Mouse (Mus musculus) forebrain, embryonic 13.5 days (tissue): Measurements from ENCODE around the gene Sgpp1. TPM values are rescaled to one million over a fixed set of nuclear protein-coding genes. Genes with fewer than 3 reads are reported as not detected.

ENCODE experiments used
- ATAC-seq: fragments of 200-750 bp; cut with Nextera tagmentation; 2 replicates; pipeline ENCODE4 v1.8.0; 2017
- H3K27ac ChIP-seq: fragments of 300-500 bp; sonication (generic); 2 replicates; pipeline ENCODE4 v1.5.1; 2015; ENCODE audit warnings: inconsistent platforms, mild to moderate bottlenecking, moderate library complexity
- H3K27me3 ChIP-seq: fragments of 300-500 bp; sonication (generic); 2 replicates; pipeline ENCODE4 v1.6.1; 2015; ENCODE audit warnings: mild to moderate bottlenecking, inconsistent platforms
- H3K36me3 ChIP-seq: fragments of 300-500 bp; sonication (generic); 2 replicates; pipeline ENCODE4 v1.6.1; 2015; ENCODE audit warnings: mild to moderate bottlenecking, inconsistent platforms; ENCODE audit not compliant: poor library complexity, severe bottlenecking
- H3K4me1 ChIP-seq: fragments of 300-500 bp; sonication (generic); 2 replicates; pipeline ENCODE4 v1.6.1; 2015; ENCODE audit warnings: inconsistent platforms
- H3K4me2 ChIP-seq: fragments of 300-500 bp; sonication (generic); 2 replicates; pipeline ENCODE4 v1.6.1; 2015; ENCODE audit warnings: inconsistent platforms, mild to moderate bottlenecking, moderate library complexity
- H3K4me3 ChIP-seq: fragments of 300-500 bp; sonication (generic); 2 replicates; pipeline ENCODE4 v1.5.1; 2015; ENCODE audit warnings: mild to moderate bottlenecking, inconsistent platforms
- H3K9ac ChIP-seq: fragments of 300-500 bp; sonication (generic); 2 replicates; pipeline ENCODE4 v1.6.1; 2015; ENCODE audit warnings: mild to moderate bottlenecking, inconsistent platforms
- H3K9me3 ChIP-seq: fragments of 300-500 bp; sonication (generic); replicated peaks from 2 replicates; pipeline ENCODE4 v1.6.1; 2016; ENCODE audit warnings: inconsistent platforms
- WGBS: fragments of 180-500 bp; shearing (Covaris S2); methylation state at CpG from one replicate; pipeline ENCODE4 v1.1.7; 2015; 5-methylcytosine and 5-hydroxymethylcytosine counted together
- polyA plus RNA-seq: library from polyadenylated mRNA; unstranded; fragments of >200 nt; fragmentation: Nextera tagmentation; extraction: Ambion mirVana; gene quantifications from 2 replicates; pipeline ENCODE4 v1.2.1, GENCODE M21; 2015

The Sgpp1 gene
- polyA plus RNA-seq = 9.3 and 10.1 TPM in 2 replicates

DNA sequence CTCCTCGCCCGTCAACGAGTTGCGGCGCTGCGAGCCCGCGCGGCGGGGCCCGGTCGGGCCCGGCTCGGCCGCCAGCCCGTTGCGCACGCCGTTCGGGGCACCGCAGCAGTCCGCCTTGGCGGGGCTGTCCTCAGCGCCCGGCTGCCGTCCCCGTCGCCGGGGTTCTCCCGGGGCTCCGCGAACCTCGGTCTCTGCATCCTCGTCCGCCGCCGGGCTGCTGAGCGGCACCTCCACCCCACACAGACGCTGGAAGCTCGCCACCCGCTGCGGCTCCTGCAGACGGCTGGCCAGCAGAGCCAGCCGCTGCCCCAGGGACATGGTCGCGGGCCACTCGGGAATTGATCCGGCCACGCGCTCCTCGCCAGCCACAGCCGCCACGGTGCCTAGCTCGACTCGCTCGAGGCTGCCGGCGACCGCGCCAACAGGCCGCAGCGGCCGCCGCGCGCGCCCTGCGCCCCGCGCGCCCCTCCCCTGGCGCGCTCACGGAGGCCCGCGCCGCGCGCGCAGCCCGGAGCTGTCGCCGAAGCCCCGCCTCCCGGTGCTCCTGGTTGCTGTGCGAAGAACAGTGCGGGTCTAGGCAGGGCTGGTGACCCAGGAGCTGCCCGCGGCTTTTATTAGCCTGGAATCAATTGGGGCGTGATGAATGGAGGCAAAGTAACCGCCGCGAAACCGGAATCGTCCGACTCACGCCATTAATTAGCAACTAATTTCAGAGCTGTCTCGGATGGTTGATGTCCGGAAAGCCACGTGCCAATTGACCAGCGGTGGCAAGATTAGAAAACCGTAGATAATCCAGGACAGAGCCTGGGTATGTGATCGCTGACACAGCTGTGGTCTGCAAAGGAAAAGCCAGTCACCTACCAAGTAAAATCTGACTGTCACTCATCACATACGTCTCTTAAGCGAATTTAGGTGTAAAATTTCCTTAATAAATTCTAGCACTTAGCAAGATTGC lies at the start of gene Sgpp1:
Sgpp1 (minus strand) TSS at position 484 of the 955 bp plus-strand sequence.
- Histone ChIP-seq H3K4me1 (peaks cover 20% of the 10 kb centered on the region), H3K4me2 (peak within 1 kb of the TSS; percentile 99), H3K27me3 (0 out of 2 replicates have a peak, but pooled peaks cover 3% of the 10 kb centered on the region), H3K27ac (peak within 1 kb of the TSS; percentile 63), H3K4me3 (peak within 1 kb of the TSS; percentile 86), H3K9ac (peak within 1 kb of the TSS; percentile 95), H3K9me3 (no peaks in the 10 kb centered on the region), H3K36me3 (no peaks in the 10 kb centered on the region)
- under 1% methylated on average over 92 of the region's 105 CpGs for WGBS
- peak; percentile 95 for ATAC-seq

DNA sequence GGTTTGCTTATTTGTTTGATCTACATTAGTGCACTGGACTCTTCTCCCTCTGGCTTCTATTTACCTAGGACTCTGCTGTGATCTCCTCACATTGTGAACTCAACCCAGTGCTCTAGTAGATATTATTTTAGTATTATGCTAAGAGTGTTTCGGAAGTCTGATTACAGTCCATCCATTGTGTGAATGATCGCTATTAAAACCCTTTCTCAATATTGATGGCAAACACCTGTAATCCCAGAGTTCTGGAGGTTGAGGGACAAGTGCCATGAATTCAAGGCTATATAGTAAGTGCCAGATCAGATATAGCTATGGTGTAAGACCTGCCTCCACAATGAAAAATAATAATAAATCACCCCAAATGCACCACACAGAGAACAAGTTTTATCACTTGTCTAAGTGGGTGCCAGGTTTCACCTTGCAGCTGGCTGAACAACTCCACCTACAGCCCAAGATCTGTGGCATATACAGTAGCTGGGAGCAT lies 48.8 kb upstream of the Sgpp1 start:
- ATAC-seq = no peak

DNA sequence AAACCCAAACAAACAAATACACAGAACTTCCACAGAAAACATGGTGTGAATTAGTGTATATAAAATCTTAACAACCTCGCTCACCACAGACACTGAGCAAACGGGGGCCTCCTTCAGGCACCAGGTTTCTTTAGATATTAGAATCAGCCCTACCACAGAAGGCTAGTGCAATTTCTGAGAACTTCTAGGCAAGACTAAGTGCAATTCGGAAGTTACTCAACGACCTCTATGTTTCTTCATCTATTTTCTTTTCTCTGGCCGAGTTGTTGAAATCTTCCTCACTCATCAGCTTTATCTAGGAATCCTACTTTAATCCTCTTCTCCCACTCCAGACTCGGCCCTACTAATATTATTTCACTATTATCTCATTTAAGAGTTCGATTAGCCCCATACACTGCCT lies 46.5 kb upstream of the Sgpp1 start:
- WGBS = 90% methylated on average over 7 of the region's 7 CpGs
- ATAC-seq = no peak
- H3K4me2 ChIP-seq = no peak overlapping the region
- no peaks in the 10 kb centered on the region for H3K36me3 ChIP-seq
- H3K9me3 ChIP-seq = no peaks in the 10 kb centered on the region; the same call in 1 of the 2 replicates
- no peak overlapping the region for H3K27ac ChIP-seq
- H3K27me3 ChIP-seq = no peaks in the 10 kb centered on the region
- H3K4me1 ChIP-seq = no peaks in the 10 kb centered on the region
- H3K4me3 ChIP-seq = no peak overlapping the region
- H3K9ac ChIP-seq = no peak overlapping the region

More for the DNA sequence above, 48.8 kb upstream of the Sgpp1 start:
- Histone ChIP-seq H3K4me1 (no peaks in the 10 kb centered on the region), H3K9ac (no peak overlapping the region), H3K9me3 (no peaks in the 10 kb centered on the region; the same call in 1 of the 2 replicates), H3K4me2 (no peak overlapping the region), H3K36me3 (no peaks in the 10 kb centered on the region), H3K4me3 (no peak overlapping the region), H3K27me3 (no peaks in the 10 kb centered on the region), H3K27ac (no peak overlapping the region)
- WGBS = 87% methylated on average over 2 of the region's 2 CpGs

DNA sequence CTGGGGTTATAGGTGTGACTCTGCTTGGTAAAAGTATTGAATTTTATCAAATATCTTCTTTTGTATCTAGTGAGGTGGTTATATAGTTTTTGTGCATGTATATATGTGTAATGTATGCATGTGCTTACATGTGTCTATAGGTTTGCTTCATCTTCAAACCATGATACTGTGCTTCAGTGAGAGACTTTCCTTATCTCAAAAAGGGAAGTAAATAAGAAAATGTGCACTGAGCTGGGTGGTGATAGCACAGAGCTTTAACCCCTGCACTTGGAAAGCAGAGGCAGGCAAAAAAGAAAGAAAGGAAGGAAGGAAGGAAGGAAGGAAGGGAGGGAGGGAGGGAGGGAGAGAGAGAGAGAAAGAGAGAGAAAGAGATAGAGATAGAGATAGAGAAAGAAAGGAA lies 45.9 kb upstream of the Sgpp1 start:
- no peaks in the 10 kb centered on the region for H3K36me3 ChIP-seq
- H3K27ac ChIP-seq = no peak overlapping the region
- no peaks in the 10 kb centered on the region; the same call in 1 of the 2 replicates for H3K9me3 ChIP-seq
- no peaks in the 10 kb centered on the region for H3K4me1 ChIP-seq
- H3K9ac ChIP-seq = no peak overlapping the region
- no peak for ATAC-seq
- no peaks in the 10 kb centered on the region for H3K27me3 ChIP-seq
- H3K4me2 ChIP-seq = no peak overlapping the region
- H3K4me3 ChIP-seq = no peak overlapping the region

DNA sequence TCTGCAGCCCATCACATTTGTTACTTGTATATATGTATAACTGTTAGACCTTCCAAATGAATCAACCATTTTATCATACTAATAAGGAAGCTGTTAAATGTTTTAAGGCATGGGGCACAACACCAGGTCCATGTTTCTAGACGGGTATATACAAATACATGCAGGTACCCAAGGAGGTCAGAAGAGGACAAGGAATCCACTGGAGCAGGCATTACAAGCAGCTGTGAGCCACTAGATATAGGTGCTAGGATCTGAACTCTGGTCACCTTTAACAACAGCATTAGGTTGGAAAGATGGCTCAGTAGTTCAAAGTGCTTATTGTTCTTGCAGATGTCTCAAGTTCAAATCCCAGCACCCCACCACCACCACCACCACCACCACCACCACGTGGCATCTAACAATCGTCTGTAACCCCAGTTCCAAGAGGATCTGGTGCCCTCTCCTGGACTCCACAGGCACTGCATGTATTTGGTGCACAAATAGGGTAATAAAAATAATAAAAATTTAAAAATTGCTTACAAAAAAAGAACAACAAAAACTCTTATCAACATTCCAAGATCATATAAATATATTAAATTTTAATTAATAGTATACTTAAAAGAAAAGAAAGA lies 37.0 kb upstream of the Sgpp1 start:
- Histone ChIP-seq H3K9ac (no peak overlapping the region), H3K4me3 (no peak overlapping the region), H3K27me3 (no peaks in the 10 kb centered on the region), H3K9me3 (no peaks in the 10 kb centered on the region), H3K27ac (no peak overlapping the region), H3K36me3 (no peaks in the 10 kb centered on the region), H3K4me2 (no peak overlapping the region), H3K4me1 (no peaks in the 10 kb centered on the region)
- ATAC-seq = no peak
- 31% methylated on average over 3 of the region's 3 CpGs for WGBS

DNA sequence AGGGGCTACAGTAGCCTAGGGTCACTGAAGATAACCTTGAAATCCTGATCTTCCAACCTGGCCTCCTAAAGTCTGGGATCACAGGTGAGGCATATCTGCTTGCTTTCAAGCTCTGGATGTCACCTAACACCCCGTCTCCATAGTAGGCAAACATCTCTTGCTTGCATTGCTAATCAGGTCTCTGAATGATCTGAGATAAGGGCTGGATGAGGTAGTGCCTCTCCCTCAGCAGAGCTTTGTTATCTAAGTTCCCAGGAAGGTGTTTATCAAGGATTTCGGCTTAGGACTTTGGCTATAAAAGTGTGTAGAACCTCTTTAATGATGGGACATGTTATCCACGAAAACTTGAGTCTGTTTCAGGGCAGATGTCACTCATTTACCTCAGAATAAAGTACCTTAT lies 35.9 kb upstream of the Sgpp1 start:
- Histone ChIP-seq H3K9ac (no peak overlapping the region), H3K4me3 (no peak overlapping the region), H3K36me3 (no peaks in the 10 kb centered on the region), H3K9me3 (no peaks in the 10 kb centered on the region), H3K4me2 (no peak overlapping the region), H3K27me3 (no peaks in the 10 kb centered on the region), H3K4me1 (no peaks in the 10 kb centered on the region), H3K27ac (no peak overlapping the region)
- WGBS = 75% methylated on average over 3 of the region's 3 CpGs
- no peak for ATAC-seq

DNA sequence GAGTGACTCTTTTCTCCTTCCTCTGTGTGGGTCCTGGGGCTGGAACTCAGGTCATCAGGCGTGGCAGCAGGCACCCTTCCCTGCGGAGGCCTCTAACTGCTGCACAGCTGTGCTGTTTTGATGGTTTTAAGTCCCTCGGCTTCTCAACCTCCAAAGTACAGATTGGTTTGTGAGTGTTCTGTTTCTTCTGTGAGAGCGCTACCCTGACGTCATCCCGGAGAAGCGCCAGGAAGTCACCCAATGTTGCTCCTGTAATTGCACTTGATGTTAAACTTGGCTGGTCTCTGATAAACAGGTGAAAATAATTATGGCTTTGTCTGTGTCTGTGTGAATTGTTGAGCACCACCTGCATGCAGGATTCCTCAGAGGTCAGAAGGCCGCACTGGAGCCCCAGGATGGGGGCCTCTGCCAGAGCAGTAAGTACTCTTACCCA lies 31.4 kb upstream of the Sgpp1 start:
- Histone ChIP-seq H3K27ac (no peak overlapping the region), H3K4me2 (no peak overlapping the region), H3K27me3 (no peaks in the 10 kb centered on the region), H3K9ac (no peak overlapping the region), H3K4me1 (no peaks in the 10 kb centered on the region), H3K4me3 (no peak overlapping the region), H3K9me3 (no peaks in the 10 kb centered on the region), H3K36me3 (no peaks in the 10 kb centered on the region)
- WGBS = 77% methylated on average over 8 of the region's 8 CpGs
- ATAC-seq = no peak

DNA sequence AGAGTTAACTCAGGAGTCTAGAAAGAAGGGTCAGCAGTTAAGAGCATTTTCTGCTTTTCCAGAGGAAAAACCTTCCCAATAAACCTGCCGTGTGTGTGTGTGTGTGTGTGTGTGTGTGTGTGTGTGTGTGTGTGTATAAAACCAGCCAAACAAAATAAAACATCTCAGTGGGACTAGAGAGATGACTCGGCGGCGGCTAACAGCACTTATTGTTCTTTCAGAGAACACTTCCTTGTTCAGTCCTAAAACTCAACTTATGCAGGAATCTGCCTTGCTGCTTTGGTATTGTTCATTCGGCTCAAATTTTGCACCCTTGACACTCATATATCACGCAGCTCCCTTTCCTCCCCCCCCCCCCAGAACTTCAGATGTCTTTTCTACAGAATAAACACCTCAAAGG lies 30.9 kb upstream of the Sgpp1 start:
- Histone ChIP-seq H3K9ac (no peak overlapping the region), H3K4me3 (no peak overlapping the region), H3K4me1 (no peaks in the 10 kb centered on the region), H3K27me3 (no peaks in the 10 kb centered on the region), H3K27ac (no peak overlapping the region), H3K9me3 (no peaks in the 10 kb centered on the region), H3K4me2 (no peak overlapping the region), H3K36me3 (no peaks in the 10 kb centered on the region)
- 58% methylated on average over 6 of the region's 6 CpGs for WGBS
- no peak for ATAC-seq

DNA sequence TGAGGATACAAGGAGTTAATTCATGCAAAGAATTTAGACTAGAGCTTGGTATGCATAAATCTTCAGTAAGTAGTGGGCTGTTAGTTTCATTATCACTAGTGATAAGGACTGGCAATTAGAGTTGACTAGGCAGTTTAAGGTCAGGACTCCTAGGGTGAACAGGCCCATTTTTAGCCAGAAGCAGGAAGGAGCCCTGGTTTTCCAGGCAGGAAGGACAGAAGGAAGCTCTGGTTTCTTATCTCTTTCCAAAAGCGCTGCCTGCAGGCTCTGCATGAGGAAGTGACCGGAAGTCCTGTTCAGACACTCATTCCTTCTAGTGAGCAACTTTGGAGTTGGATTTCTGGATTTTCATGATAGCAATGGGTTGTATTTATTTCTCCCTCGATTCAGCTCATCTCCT lies 30.2 kb upstream of the Sgpp1 start:
- no peaks in the 10 kb centered on the region for H3K4me1 ChIP-seq
- ATAC-seq = no peak
- no peaks in the 10 kb centered on the region for H3K27me3 ChIP-seq
- no peaks in the 10 kb centered on the region for H3K9me3 ChIP-seq
- H3K4me3 ChIP-seq = no peak overlapping the region
- H3K27ac ChIP-seq = no peak overlapping the region
- H3K36me3 ChIP-seq = no peaks in the 10 kb centered on the region
- H3K4me2 ChIP-seq = no peak overlapping the region
- 88% methylated on average over 3 of the region's 3 CpGs for WGBS
- H3K9ac ChIP-seq = no peak overlapping the region

DNA sequence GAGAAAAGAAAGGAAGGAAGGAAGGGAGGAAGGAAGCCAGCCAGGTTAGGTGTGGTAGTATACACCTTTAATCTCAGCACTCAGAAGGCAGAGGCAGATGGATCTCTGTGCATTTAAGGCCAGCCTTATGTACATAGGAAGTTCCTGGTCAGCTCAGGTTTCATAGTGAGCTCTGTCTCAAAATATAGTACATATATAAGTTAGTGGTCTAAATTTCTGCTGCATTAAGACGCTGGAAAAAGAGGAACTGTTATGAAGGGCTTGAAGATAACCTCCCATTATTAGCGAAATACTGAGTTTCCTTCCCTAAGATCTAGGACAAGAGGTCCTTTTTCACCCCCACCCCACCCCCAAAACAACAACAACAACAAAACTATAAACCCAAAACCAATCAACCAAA lies 20.9 kb upstream of the Sgpp1 start:
- Histone ChIP-seq H3K27ac (no peak overlapping the region), H3K9me3 (no peaks in the 10 kb centered on the region), H3K9ac (no peak overlapping the region), H3K27me3 (no peaks in the 10 kb centered on the region), H3K36me3 (no peaks in the 10 kb centered on the region), H3K4me2 (no peak overlapping the region), H3K4me1 (no peaks in the 10 kb centered on the region), H3K4me3 (no peak overlapping the region)
- 84% methylated on average over 2 of the region's 2 CpGs for WGBS
- ATAC-seq = no peak

DNA sequence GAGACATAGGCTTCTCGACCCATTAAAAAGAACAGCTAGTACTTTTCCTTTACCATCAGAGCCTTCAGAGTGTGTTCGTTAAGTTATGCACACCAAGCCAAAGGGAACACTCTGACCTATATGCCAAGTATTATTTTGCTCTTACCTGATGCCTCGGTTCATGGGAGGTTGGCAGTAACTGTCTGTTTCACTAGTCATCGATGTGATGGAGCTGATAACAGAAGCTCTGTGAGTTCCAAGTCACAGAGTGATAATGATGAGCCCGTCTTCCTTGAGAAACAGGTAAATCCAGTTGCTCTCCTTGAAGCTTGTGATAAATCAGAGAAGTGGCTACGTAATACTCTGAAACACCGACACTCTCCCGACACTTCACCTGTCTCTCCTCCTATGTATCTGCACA lies 18.2 kb upstream of the Sgpp1 start:
- Histone ChIP-seq H3K4me1 (no peaks in the 10 kb centered on the region), H3K9ac (no peak overlapping the region), H3K9me3 (no peaks in the 10 kb centered on the region), H3K4me3 (no peak overlapping the region), H3K4me2 (no peak overlapping the region), H3K27me3 (no peaks in the 10 kb centered on the region), H3K36me3 (no peaks in the 10 kb centered on the region), H3K27ac (no peak overlapping the region)
- no peak for ATAC-seq
- WGBS = 91% methylated on average over 8 of the region's 8 CpGs

DNA sequence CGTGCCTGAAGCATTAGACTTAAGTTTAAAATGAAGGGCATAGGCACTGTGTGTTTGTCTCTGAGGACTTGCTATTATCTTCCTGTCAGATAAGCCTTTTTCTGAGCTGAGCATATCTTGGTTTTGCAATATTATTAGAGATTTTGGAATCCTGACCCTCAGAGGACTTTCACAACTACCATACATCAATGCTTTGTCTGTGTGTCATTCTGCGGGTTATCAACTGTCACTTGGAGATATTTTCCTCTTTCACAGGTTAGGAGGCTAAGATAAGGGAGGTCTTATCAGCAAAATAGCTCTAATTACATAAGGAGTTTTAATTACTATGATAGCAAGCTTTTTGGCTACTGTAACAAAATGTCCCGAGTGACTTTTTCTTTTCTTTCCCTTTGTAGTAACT lies 16.5 kb upstream of the Sgpp1 start:
- Histone ChIP-seq H3K27ac (no peak overlapping the region), H3K27me3 (no peaks in the 10 kb centered on the region), H3K9me3 (no peaks in the 10 kb centered on the region), H3K9ac (no peak overlapping the region), H3K4me2 (no peak overlapping the region), H3K4me3 (no peak overlapping the region), H3K36me3 (no peaks in the 10 kb centered on the region), H3K4me1 (no peaks in the 10 kb centered on the region)
- no peak for ATAC-seq
- WGBS = 89% methylated on average over 3 of the region's 3 CpGs
